Mouse (Mus musculus): Measurements from ENCODE around the gene Col25a1.

Col25a1 gene

GRCm38 (mm10) chr3:130374620-130375341 lies 243.5 kb downstream of the Col25a1 start:
- DNase-seq (ENCODE audit: low read depth, low spot score): no peak

GRCm38 (mm10) chr3:130377786-130378185 lies 246.5 kb downstream of the Col25a1 start:
- DNase-seq (ENCODE audit: low read depth, low spot score): no peak

GRCm38 (mm10) chr3:130378626-130379025 lies 247.3 kb downstream of the Col25a1 start:
- DNase-seq (ENCODE audit: low read depth, low spot score): no peak

- no peak for DNase-seq (ENCODE audit: low read depth, low spot score)
Observed at GRCm38 (mm10) chr3:130380299-130380845, 249.1 kb downstream of the Col25a1 start.

- no peak for DNase-seq (ENCODE audit: low read depth, low spot score)
Observed at GRCm38 (mm10) chr3:130381691-130382090, 250.4 kb downstream of the Col25a1 start.

- no peak for DNase-seq (ENCODE audit: low read depth, low spot score)
Observed at GRCm38 (mm10) chr3:130385856-130386255, 254.6 kb downstream of the Col25a1 start.

GRCm38 (mm10) chr3:130387156-130387555 lies 255.9 kb downstream of the Col25a1 start:
- DNase-seq (ENCODE audit: low read depth, low spot score): no peak

- DNase-seq (ENCODE audit: low read depth, low spot score): no peak
Observed at GRCm38 (mm10) chr3:130389261-130389975, 258.1 kb downstream of the Col25a1 start.

- no peak for DNase-seq (ENCODE audit: low read depth, low spot score)
Observed at GRCm38 (mm10) chr3:130396636-130397035, 265.3 kb downstream of the Col25a1 start.

GRCm38 (mm10) chr3:130400716-130401559 lies 269.6 kb downstream of the Col25a1 start:
- no peak for DNase-seq (ENCODE audit: low read depth, low spot score)

- DNase-seq (ENCODE audit: low read depth, low spot score): no peak
Observed at GRCm38 (mm10) chr3:130401560-130401852, 270.2 kb downstream of the Col25a1 start.

GRCm38 (mm10) chr3:130404525-130405409 lies 273.5 kb downstream of the Col25a1 start:
- no peak for DNase-seq (ENCODE audit: low read depth, low spot score)

- DNase-seq (ENCODE audit: low read depth, low spot score): no peak
Observed at GRCm38 (mm10) chr3:130407201-130407600, 275.9 kb downstream of the Col25a1 start.

GRCm38 (mm10) chr3:130413239-130413638 lies 281.9 kb downstream of the Col25a1 start:
- DNase-seq (ENCODE audit: low read depth, low spot score): no peak

- DNase-seq (ENCODE audit: low read depth, low spot score): no peak
Observed at GRCm38 (mm10) chr3:130418951-130419350, 287.6 kb downstream of the Col25a1 start.

GRCm38 (mm10) chr3:130428796-130429195 lies 297.5 kb downstream of the Col25a1 start:
- no peak for DNase-seq (ENCODE audit: low read depth, low spot score)

- no peak for DNase-seq (ENCODE audit: low read depth, low spot score)
Observed at GRCm38 (mm10) chr3:130430052-130430451, 298.8 kb downstream of the Col25a1 start.

GRCm38 (mm10) chr3:130432818-130433217 lies 301.5 kb downstream of the Col25a1 start:
- no peak for DNase-seq (ENCODE audit: low read depth, low spot score)

- DNase-seq (ENCODE audit: low read depth, low spot score): no peak
Observed at GRCm38 (mm10) chr3:130436956-130437355, 305.7 kb downstream of the Col25a1 start.

GRCm38 (mm10) chr3:130439767-130440166 lies 308.5 kb downstream of the Col25a1 start:
- DNase-seq (ENCODE audit: low read depth, low spot score): no peak

GRCm38 (mm10) chr3:130440689-130441088 lies 309.4 kb downstream of the Col25a1 start:
- DNase-seq (ENCODE audit: low read depth, low spot score): no peak
